Mouse (Mus musculus) liver, adult 2 months (tissue): ENCODE results near the gene Hmga2.

Source experiments
- CTCF ChIP-seq: fragments of 200-500 bp; IDR thresholded peaks from 2 replicates; pipeline ENCODE4 v1.5.1; 2011; ENCODE audit warnings: low read depth, low read length, control low read depth
- POLR2A ChIP-seq: fragments of 200-500 bp; IDR thresholded peaks from 2 replicates; pipeline ENCODE4 v1.6.1; 2011; ENCODE audit warnings: low read length, control low read depth; ENCODE audit not compliant: insufficient read depth; ENCODE audit errors: extremely low read depth

- TF ChIP-seq POLR2A (no peak), CTCF (no peak)
These were observed 26.5 kb downstream of the Hmga2 start for GRCm38 (mm10) chr10:120449661-120450284.
